ENCODE assay signal across 8 mouse cellular contexts in the genomic region with DNA sequence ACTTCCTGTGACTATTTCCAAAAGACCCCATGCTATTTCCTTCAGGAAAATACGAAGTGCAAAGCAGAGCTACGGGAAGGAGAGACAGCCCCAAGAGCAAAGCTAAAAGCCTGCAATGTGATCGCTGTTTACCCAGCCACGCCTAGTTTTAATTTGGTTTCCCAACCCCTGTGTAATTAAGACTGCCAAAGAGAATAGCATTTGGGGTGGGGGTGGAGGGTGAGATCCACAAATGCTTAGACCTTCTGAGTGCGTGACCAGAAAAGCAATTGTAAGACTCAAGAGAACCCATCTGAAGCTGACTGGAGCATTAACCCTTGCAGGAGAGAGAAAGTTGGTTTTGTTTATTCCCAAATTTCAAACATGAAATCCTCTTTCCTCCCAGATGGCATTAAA.
DNase-seq lines count a peak whose midpoint lies in the region; ATAC-seq lines count a peak whose summit lies in the region.

No protein-coding gene starts in this region.

- H3K36me3 ChIP-seq in heart, embryonic 16.5 days (ENCODE audit: control insufficient read depth, insufficient read depth): no peaks in the 10 kb centered on the region
- no peaks in the 10 kb centered on the region for H3K36me3 ChIP-seq in hindbrain, embryonic 16.5 days (ENCODE audit: control insufficient read depth, insufficient read depth, low read length)
- no peaks in the 10 kb centered on the region for H3K36me3 ChIP-seq in midbrain, embryonic 16.5 days (ENCODE audit: control insufficient read depth, insufficient read depth, low read length)

- peak overlapping the region; percentile 16; the same call in 1 of the 2 replicates for H3K9ac ChIP-seq in heart, embryonic 16.5 days (ENCODE audit: low read length)
- peak overlapping the region; percentile 51 for H3K9ac ChIP-seq in hindbrain, embryonic 16.5 days (ENCODE audit: low read depth, low read length)
- no peak overlapping the region for H3K9ac ChIP-seq in midbrain, embryonic 16.5 days (ENCODE audit: low read depth, low read length)

- no peaks in the 10 kb centered on the region for H3K27me3 ChIP-seq in heart, embryonic 16.5 days (ENCODE audit: control insufficient read depth, insufficient read depth, low read length)
- H3K27me3 ChIP-seq in hindbrain, embryonic 16.5 days (replicated peaks; ENCODE audit: control insufficient read depth, insufficient read depth, low read length): no peaks in the 10 kb centered on the region
- H3K27me3 ChIP-seq in midbrain, embryonic 16.5 days (ENCODE audit: control insufficient read depth, insufficient read depth, low read depth, low read length): no peaks in the 10 kb centered on the region

- H3K4me3 ChIP-seq in heart, embryonic 16.5 days (ENCODE audit: low read length): no peak overlapping the region
- H3K4me3 ChIP-seq in brown adipose tissue, adult 24 weeks (ENCODE audit: insufficient read depth, low read depth, low read length): no peak overlapping the region
- peak overlapping the region; percentile 32 for H3K4me3 ChIP-seq in hindbrain, embryonic 16.5 days (ENCODE audit: low read length)
- peak overlapping the region; percentile 17; the same call in 1 of the 2 replicates for H3K4me3 ChIP-seq in midbrain, embryonic 16.5 days (ENCODE audit: low read depth, low read length)

- H3K4me1 ChIP-seq in heart, embryonic 16.5 days (ENCODE audit: control insufficient read depth, insufficient read depth, low read length): peaks cover 3% of the 10 kb centered on the region; the same call in 1 of the 2 replicates
- peaks cover 29% of the 10 kb centered on the region for H3K4me1 ChIP-seq in brown adipose tissue, adult 24 weeks (ENCODE audit: control insufficient read depth, insufficient read depth, insufficient read length, low read length)
- H3K4me1 ChIP-seq in hindbrain, embryonic 16.5 days (ENCODE audit: control insufficient read depth, insufficient read depth, low read depth, low read length): peaks cover 19% of the 10 kb centered on the region
- peaks cover 14% of the 10 kb centered on the region for H3K4me1 ChIP-seq in midbrain, embryonic 16.5 days (ENCODE audit: control insufficient read depth, insufficient read depth, low read length)

- H3K27ac ChIP-seq in heart, embryonic 16.5 days (ENCODE audit: low read length): peak overlapping the region; percentile 5; the same call in 1 of the 2 replicates
- H3K27ac ChIP-seq in brown adipose tissue, adult 24 weeks (replicated peaks; ENCODE audit: low read depth, low read length): peak overlapping the region; percentile 42
- peak overlapping the region; percentile 61 for H3K27ac ChIP-seq in hindbrain, embryonic 16.5 days (ENCODE audit: low read depth, low read length)
- H3K27ac ChIP-seq in midbrain, embryonic 16.5 days (ENCODE audit: low read length): peak overlapping the region; percentile 40; the same call in 1 of the 2 replicates

- no peaks in the 10 kb centered on the region for H3K9me3 ChIP-seq in heart, embryonic 16.5 days (replicated peaks; ENCODE audit: control insufficient read depth, low read length)
- no peaks in the 10 kb centered on the region for H3K9me3 ChIP-seq in hindbrain, embryonic 16.5 days (ENCODE audit: control insufficient read depth, low read length)
- no peaks in the 10 kb centered on the region for H3K9me3 ChIP-seq in midbrain, embryonic 16.5 days (replicated peaks; ENCODE audit: control insufficient read depth, low read length, poor library complexity, severe bottlenecking)

- H3K4me2 ChIP-seq in heart, embryonic 16.5 days (ENCODE audit: low read depth, low read length): peak overlapping the region; percentile 52
- peak overlapping the region; percentile 60 for H3K4me2 ChIP-seq in hindbrain, embryonic 16.5 days (ENCODE audit: low read length)
- peak overlapping the region; percentile 50 for H3K4me2 ChIP-seq in midbrain, embryonic 16.5 days (ENCODE audit: low read length)

- ATAC-seq in heart, embryonic 16.5 days (replicated peaks; ENCODE audit: extremely low read depth, insufficient read depth, low FRiP score): no peak
- ATAC-seq in hindbrain, embryonic 16.5 days: peak; percentile 66
- no peak for ATAC-seq in midbrain, embryonic 16.5 days

- DNase-seq in heart, postnatal 4 days: no peak
- no peak for DNase-seq in ovary, adult 18-20 months (ENCODE audit: low spot score)
- DNase-seq in c-Kit-positive CD71-positive TER-119-positive erythroid progenitor cells, embryonic 14.5 days (ENCODE audit: low spot score): no peak
- DNase-seq in frontal cortex, postnatal 25 days (ENCODE audit: low spot score in 2 of 2): no peak

- 50% methylated on average over 5 of the region's 5 CpGs for WGBS in heart, embryonic 16.5 days
- WGBS in hindbrain, embryonic 16.5 days: 19% methylated on average over 5 of the region's 5 CpGs
- 42% methylated on average over 5 of the region's 5 CpGs for WGBS in midbrain, embryonic 16.5 days

Comparison
In these comparisons a context has a peak if more than half of its experiments do, and no peak if none do; other contexts are left out.
1. H3K27ac ChIP-seq: peak in every context shown above with its lines; median percentile 61 in hindbrain, embryonic 16.5 days; 42 in brown adipose tissue, adult 24 weeks; 40 in midbrain, embryonic 16.5 days; 5 in heart, embryonic 16.5 days.
2. H3K4me3 ChIP-seq: peak in hindbrain, embryonic 16.5 days (single experiment) and midbrain, embryonic 16.5 days (single experiment); none in heart, embryonic 16.5 days (single experiment) and brown adipose tissue, adult 24 weeks (single experiment).
3. Peak in every context shown above with its lines, with median percentiles within 50 percentile points of each other: H3K4me2 ChIP-seq.